Mouse (Mus musculus) cerebellum, adult 11 months (tissue): ENCODE results near the gene Cnep1r1.

ENCODE experiments used
- DNase-seq: peaks from one replicate; pipeline ENCODE4 v3.0.0; 2022

Gene Cnep1r1

GRCm38 (mm10) chr8:88118456-88119036 is at the start of gene Cnep1r1:
Cnep1r1 (plus strand) TSS chr8:88118769.
- peak; percentile 96 for DNase-seq

- no peak for DNase-seq
These were observed 36.4 kb upstream of the Cnep1r1 start for GRCm38 (mm10) chr8:88082183-88082582.

- DNase-seq = no peak
These were observed 30.6 kb upstream of the Cnep1r1 start for GRCm38 (mm10) chr8:88088006-88088405.

GRCm38 (mm10) chr8:88091661-88092060 is 26.9 kb upstream of the Cnep1r1 start:
- DNase-seq = no peak

- no peak for DNase-seq
These were observed 25.2 kb upstream of the Cnep1r1 start for GRCm38 (mm10) chr8:88093367-88093766.

GRCm38 (mm10) chr8:88098856-88099255 is 19.7 kb upstream of the Cnep1r1 start:
- no peak for DNase-seq

GRCm38 (mm10) chr8:88099526-88099925 is 19.0 kb upstream of the Cnep1r1 start:
- peak; percentile 27 for DNase-seq

- DNase-seq = no peak
These were observed 9.3 kb upstream of the Cnep1r1 start for GRCm38 (mm10) chr8:88109241-88109640.

GRCm38 (mm10) chr8:88119076-88119475 is 507 bp downstream of the Cnep1r1 start:
- DNase-seq = no peak

GRCm38 (mm10) chr8:88124850-88125249 is 6.3 kb downstream of the Cnep1r1 start:
- DNase-seq = no peak

GRCm38 (mm10) chr8:88129397-88129796 is 10.8 kb downstream of the Cnep1r1 start:
- DNase-seq = no peak

- DNase-seq = no peak
These were observed 12.3 kb downstream of the Cnep1r1 start for GRCm38 (mm10) chr8:88130754-88131317.

- DNase-seq = peak; percentile 94
These were observed 19.3 kb downstream of the Cnep1r1 start, which contains the start of gene Heatr3 for GRCm38 (mm10) chr8:88137748-88138484. Heatr3 (plus strand) TSS chr8:88137855.

- no peak for DNase-seq
These were observed 20.7 kb downstream of the Cnep1r1 start for GRCm38 (mm10) chr8:88139256-88139655.

- no peak for DNase-seq
These were observed 23.1 kb downstream of the Cnep1r1 start for GRCm38 (mm10) chr8:88141629-88142028.

GRCm38 (mm10) chr8:88144041-88144440 is 25.5 kb downstream of the Cnep1r1 start:
- DNase-seq = no peak

GRCm38 (mm10) chr8:88150910-88151371 is 32.4 kb downstream of the Cnep1r1 start:
- DNase-seq = no peak

GRCm38 (mm10) chr8:88160237-88160995 is 41.8 kb downstream of the Cnep1r1 start:
- DNase-seq = no peak

GRCm38 (mm10) chr8:88161439-88161838 is 42.9 kb downstream of the Cnep1r1 start:
- peak; percentile 28 for DNase-seq

- DNase-seq = no peak
These were observed 56.7 kb downstream of the Cnep1r1 start for GRCm38 (mm10) chr8:88175264-88175663.

GRCm38 (mm10) chr8:88177291-88177690 is 58.7 kb downstream of the Cnep1r1 start:
- DNase-seq = no peak

- DNase-seq = no peak
These were observed 64.6 kb downstream of the Cnep1r1 start for GRCm38 (mm10) chr8:88183121-88183520.
